Mouse (Mus musculus) lung, postnatal 36 days (tissue): ENCODE data around the gene E2f6.
A peak's percentile ranks its signal among the peaks of the same experiment; 100 is the strongest.

Experiments used
- DNase-seq: peaks from one replicate; pipeline ENCODE4 v3.0.0; 2022; ENCODE audit warnings: mixed read lengths

The E2f6 gene

GRCm38 (mm10) chr12:16850431-16851375 lies 39.9 kb downstream of the E2f6 start:
- DNase-seq, result peak; percentile 83

GRCm38 (mm10) chr12:16853431-16854165 lies 42.8 kb downstream of the E2f6 start:
- DNase-seq, result peak; percentile 96

DNA sequence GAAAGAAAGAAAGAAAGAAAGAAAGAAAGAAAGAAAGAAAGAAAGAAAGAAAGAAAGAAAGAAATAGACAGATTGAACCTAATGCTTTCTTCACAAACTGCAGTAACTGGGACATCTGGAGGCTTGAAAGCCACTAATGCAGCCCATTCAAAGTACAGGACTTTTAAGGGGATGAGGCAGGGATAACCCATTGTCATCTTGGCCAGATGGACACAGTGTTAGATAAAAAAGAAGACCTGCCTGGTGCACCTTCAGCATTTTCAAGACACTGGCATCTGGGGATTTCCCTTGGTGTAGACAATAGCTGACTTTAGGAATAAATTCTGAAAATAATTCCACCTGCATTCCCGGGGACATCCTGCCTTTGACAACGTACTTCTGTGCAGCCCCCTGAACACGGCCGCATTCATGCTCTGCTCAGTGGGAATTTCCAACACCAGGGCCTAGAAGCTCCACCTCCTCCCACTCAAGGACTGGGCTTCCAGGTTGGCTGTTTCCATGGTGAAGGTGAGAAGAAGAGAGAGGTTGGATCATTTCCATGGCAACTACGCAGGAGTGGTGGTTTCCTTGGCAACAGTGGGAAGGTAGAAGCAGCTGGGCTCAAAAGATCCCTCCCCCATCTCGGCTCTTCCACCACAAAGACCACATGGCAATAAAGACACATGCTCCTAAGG lies 45.0 kb downstream of the E2f6 start:
- DNase-seq, result peak; percentile 59

- no peak for DNase-seq
Measured at GRCm38 (mm10) chr12:16856306-16856679, 45.5 kb downstream of the E2f6 start.

- no peak for DNase-seq
Measured at GRCm38 (mm10) chr12:16858081-16858480, 47.3 kb downstream of the E2f6 start.

DNA sequence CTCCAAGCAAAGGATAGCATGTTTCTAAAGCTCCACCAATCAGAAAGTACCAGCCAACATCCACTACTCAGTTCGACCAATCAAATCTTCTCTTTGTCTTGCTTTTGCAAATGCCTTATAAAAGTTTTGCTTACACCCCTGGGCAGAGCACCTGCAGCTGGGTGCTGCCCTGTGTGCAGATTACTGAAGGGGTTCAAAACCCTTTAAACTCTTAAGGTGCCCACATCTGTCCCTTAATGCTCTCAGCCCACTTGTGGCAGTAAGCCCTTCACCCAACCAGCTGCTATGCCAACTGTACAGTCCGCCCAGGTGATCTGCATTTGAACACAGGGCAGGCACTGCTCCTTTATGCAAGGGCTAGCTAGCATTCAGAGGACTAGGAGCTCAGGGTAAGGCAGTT lies 49.0 kb downstream of the E2f6 start:
- DNase-seq, result no peak

GRCm38 (mm10) chr12:16860533-16860932 lies 49.8 kb downstream of the E2f6 start:
- no peak for DNase-seq

GRCm38 (mm10) chr12:16860961-16861360 lies 50.2 kb downstream of the E2f6 start:
- DNase-seq, result no peak

DNA sequence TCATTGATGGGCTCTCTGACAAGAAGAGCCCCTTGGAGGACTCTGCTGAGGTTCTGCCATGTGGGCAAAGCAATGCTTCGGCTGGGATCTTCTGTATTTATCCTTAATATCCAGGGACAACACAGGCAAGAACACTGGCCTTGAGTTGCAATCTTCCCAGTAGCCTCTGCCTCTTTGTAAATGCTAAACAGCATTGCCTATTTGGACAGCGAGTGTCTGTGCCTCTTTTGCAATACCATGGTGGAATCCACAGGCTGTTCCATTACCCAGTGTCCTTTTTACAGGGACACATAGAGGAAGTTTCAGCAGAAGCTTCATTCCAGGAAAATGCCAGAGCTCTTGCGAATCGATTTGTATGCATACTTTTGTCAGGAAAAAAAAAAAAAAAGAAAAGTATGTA lies 53.7 kb downstream of the E2f6 start:
- peak; percentile 67 for DNase-seq

- DNase-seq, result peak; percentile 78
Measured at GRCm38 (mm10) chr12:16865871-16866270, 55.1 kb downstream of the E2f6 start.

DNA sequence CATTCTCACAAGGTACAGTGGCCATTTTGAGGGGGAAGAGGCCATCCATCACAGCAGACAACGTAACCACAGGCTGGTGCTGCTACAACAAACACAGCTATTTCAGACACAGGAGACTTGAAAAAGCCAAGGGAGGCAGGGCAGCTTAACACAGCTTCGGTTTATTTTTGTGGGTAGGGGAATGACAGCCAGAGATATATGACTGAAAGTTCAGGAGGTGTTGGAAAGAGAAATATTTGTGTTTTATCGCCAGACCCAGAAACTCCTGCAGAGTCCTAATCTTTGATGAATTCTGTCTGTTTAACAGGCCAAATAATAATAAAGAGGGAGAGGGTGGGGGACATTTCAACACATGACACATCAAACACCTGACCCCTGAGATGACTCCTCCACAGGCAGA lies 55.7 kb downstream of the E2f6 start:
- DNase-seq, result no peak

DNA sequence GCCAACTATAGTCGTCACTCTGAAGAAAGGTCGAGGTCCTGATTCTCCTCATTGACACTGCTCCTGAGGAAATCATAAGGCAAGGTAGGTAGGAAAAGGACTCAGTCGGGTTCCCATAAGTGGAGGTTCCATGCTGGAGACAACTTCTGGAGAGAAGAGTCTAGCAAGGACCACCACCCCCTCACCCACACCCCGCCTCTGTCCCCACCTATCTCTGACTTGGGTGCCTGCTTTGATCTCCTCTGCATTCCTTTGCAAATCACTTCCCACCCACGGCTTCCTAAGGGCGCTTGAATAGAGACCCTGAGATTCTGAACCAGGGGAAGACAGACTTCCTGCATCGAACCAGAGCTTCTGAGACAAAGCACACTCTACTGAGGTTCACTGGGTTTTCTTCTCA lies 56.5 kb downstream of the E2f6 start:
- DNase-seq, result no peak

- no peak for DNase-seq
Measured at GRCm38 (mm10) chr12:16868618-16869017, 57.9 kb downstream of the E2f6 start.

DNA sequence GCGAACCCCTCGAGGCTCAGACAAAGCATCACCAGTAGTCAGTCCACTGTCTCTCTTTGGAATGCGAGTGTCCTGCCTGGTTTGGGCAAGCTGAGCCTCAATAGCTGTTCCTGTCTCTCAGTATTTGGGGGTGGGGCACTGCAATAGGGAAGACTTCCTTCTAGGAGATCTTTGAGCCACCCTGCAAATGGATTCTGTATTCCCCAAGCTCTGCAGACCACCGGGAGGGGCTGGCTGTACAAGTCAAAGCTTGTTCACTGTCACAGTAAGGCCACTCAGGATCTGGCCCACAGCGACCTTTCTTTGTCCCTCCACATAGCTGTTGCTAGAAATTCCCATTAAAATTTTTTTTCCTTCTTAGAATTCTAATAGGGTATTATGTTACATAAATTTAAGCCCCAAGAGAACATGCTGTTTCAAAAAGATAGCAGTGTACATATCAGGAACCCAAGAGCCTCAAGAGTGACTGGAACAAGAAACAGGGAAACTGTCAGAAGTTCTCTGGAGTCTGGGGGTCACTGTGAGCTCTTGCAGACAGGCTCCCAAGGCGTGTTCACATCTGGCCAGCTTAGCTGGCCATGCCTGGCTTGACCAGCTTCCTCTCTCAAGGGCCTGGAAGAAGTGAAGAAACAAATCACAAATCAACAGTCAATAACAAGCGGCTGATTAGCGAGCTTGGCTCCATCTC lies 58.5 kb downstream of the E2f6 start:
- DNase-seq, result peak; percentile 37

DNA sequence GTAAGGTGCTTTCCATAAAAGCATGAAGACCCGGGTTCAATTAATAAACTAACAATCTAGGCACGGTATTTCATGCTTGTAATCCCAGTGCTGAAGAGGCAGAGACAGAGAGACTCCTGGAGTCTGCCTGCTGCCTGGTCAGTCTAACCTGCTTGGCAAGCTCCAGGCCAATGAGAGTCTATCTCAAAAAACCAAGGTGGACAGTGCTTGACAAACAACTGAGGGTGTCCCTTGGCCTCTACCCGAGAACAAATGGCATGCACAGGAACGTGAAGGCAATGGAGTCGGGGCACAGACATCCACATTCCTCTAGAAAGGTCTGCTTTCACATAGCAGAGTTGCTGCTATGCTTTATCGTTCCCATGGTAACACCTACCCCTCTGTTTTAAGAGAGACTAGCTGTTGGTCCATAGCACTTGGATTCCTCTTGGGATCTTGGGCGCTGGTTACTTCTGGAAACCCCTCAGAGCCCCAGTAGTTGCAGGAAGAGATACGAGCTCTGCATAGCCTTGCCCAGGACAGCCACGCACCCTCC lies 59.2 kb downstream of the E2f6 start:
- peak; percentile 34 for DNase-seq

DNA sequence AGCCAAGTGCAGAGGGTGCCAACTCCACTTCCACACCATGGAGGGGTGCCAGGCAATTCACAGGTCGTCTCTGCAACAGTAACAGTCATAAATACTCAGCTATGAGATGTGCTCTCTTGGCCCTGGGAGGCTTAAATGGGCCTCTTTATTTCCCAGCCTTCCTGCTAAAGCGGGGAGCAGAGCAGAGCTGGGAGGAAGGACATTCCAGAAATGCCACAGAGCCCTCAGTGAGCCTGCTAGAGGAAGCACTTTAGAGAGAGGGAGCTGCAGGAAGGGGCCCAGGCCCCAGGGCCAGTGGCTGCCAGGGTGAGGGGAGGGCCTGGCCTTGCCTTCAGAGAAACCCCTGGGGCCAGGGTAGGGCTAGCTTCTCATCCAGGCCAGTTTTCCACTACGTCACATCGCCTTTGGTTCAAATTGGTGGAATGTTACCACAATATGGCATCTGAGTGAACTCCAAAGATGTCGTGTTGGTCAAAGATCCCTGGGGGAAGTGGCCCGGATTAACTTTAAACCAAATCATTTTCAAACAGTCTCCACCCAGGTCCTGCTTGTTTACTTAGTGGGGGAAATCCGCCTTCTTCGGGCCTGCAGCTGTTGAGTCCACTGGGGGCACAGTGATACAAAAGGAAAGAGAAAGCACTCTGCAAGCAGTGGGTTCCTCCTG lies 59.8 kb downstream of the E2f6 start:
- peak; percentile 88 for DNase-seq

DNA sequence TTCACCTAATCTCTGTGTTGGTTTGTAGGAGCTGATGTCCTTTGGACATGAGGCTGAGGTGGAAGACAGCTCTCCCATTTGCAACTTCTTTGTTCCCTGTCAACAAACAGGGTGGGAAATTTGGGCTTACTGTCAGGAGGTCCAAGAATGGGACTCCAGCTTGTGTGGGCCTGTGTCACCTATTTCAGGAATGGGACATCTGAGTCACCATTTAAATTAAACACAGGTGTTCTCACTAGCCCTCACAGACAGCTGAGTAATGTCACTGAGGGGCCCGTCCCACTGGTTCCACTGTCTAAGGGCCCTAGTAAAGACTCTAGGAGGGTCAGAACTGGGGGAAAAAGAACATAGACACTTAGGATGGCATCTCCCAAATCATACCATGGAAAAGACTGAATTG lies 61.2 kb downstream of the E2f6 start:
- DNase-seq, result no peak

DNA sequence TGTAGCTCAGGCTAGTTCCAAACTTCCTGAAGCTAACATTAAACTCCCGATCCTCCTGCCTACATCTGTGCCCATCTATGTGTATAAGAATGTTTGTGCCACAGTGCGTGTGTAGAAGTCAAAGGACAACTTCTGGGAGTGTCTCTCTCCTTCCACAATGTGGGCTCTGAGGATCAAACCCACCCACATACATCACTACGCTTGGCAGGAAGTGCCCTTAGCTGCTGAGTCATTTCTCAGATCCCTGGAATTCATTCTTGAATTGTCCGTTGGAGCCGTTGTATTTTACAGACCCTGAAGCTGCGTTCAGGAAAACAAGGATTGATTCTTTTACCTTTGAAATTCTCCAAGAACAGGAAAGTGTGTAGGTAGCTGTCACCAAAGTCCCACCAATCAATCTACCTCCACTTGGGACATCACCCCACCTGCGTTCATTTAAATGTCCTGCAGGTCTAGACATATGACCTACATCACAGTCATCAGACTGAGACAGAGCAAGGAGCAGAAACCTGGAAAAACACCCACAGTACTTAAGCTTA lies 62.2 kb downstream of the E2f6 start:
- no peak for DNase-seq

GRCm38 (mm10) chr12:16873549-16873948 lies 62.8 kb downstream of the E2f6 start:
- DNase-seq, result no peak

DNA sequence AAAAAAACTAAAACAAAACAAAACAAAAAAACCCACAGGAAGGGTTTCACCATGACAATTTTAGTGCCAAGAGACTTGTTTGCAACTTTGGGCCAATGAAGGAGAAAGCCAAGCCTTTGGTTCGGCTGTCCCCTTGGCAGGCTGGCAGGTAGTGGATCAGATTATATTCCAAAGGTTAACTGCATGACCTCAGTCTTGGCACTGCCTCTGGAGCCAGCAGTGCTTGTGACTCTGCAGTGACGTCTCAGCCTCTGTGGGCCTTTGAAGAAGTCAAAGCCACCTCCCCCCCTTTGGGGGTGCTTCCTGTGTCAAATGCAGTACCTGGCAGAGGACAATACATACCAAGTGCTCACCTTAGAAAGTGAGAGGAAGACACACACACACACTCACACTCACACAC lies 63.3 kb downstream of the E2f6 start:
- peak; percentile 85 for DNase-seq

DNA sequence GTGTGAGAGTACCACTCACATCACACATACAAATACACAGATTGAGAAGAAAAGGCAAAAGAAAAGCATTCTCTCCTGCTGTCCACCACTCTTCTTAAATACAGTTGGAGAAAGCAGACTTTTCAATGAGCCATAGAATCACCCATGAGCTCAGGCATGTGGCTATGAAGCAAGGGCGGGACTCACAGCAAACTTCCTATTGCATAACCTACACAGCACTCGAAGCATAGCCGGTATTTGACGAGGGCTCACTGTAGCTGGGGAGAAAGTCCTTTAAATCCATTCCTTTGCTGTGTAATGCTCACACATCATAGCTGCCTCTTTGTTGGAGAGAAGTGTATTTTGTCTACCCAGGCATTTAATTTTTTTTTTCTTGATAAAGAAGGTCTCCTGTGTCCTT lies 64.5 kb downstream of the E2f6 start:
- DNase-seq, result peak; percentile 86

DNA sequence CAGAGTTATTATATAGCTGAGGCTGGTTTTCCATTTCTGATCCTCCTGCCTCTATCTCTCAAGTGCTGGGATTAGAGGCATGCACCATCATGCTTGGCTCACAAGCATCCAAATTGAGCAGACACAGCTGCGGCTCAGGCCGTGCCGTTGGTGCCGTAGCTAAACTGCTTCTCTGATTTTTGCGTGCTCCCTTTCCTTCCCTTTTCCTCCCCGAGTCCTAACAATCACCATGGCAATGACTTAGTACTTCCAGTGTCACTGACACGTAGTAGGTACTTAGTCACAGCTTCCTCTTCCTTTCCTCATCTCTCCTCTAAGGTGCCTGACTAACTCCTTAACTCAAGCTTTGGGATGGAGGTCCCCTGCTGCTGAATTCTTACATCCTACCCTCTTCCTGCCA lies 64.9 kb downstream of the E2f6 start:
- peak; percentile 38 for DNase-seq
